Mouse (Mus musculus): Measurements from ENCODE around the gene Dock4.

Gene Dock4

GRCm38 (mm10) chr12:40654312-40654711 lies 208.6 kb downstream of the Dock4 start:
- DNase-seq (ENCODE audit: low spot score): no peak

- DNase-seq (ENCODE audit: low spot score): no peak
Measured at GRCm38 (mm10) chr12:40655861-40656260, 210.1 kb downstream of the Dock4 start.

GRCm38 (mm10) chr12:40656438-40656837 lies 210.7 kb downstream of the Dock4 start:
- DNase-seq (ENCODE audit: low spot score): no peak

GRCm38 (mm10) chr12:40657229-40657885 lies 211.6 kb downstream of the Dock4 start:
- DNase-seq (ENCODE audit: low spot score): no peak

GRCm38 (mm10) chr12:40659689-40660088 lies 213.9 kb downstream of the Dock4 start:
- no peak for DNase-seq (ENCODE audit: low spot score)

- no peak for DNase-seq (ENCODE audit: low spot score)
Measured at GRCm38 (mm10) chr12:40669460-40669859, 223.7 kb downstream of the Dock4 start.

- no peak for DNase-seq (ENCODE audit: low spot score)
Measured at GRCm38 (mm10) chr12:40670766-40671165, 225.0 kb downstream of the Dock4 start.

GRCm38 (mm10) chr12:40679713-40680112 lies 234.0 kb downstream of the Dock4 start:
- no peak for DNase-seq (ENCODE audit: low spot score)

- DNase-seq (ENCODE audit: low spot score): no peak
Measured at GRCm38 (mm10) chr12:40680551-40680950, 234.8 kb downstream of the Dock4 start.

- no peak for DNase-seq (ENCODE audit: low spot score)
Measured at GRCm38 (mm10) chr12:40691444-40691843, 245.7 kb downstream of the Dock4 start.

- DNase-seq (ENCODE audit: low spot score): no peak
Measured at GRCm38 (mm10) chr12:40694082-40694721, 248.4 kb downstream of the Dock4 start.

GRCm38 (mm10) chr12:40698330-40698729 lies 252.6 kb downstream of the Dock4 start:
- DNase-seq (ENCODE audit: low spot score): no peak

GRCm38 (mm10) chr12:40702233-40702792 lies 256.6 kb downstream of the Dock4 start:
- DNase-seq (ENCODE audit: low spot score): no peak

GRCm38 (mm10) chr12:40704296-40704695 lies 258.5 kb downstream of the Dock4 start:
- no peak for DNase-seq (ENCODE audit: low spot score)

GRCm38 (mm10) chr12:40707108-40707507 lies 261.4 kb downstream of the Dock4 start:
- no peak for DNase-seq (ENCODE audit: low spot score)

GRCm38 (mm10) chr12:40709094-40709493 lies 263.3 kb downstream of the Dock4 start:
- DNase-seq (ENCODE audit: low spot score): no peak

- DNase-seq (ENCODE audit: low spot score): no peak
Measured at GRCm38 (mm10) chr12:40712235-40712634, 266.5 kb downstream of the Dock4 start.

GRCm38 (mm10) chr12:40714288-40714687 lies 268.5 kb downstream of the Dock4 start:
- no peak for DNase-seq (ENCODE audit: low spot score)

GRCm38 (mm10) chr12:40715174-40715573 lies 269.4 kb downstream of the Dock4 start:
- no peak for DNase-seq (ENCODE audit: low spot score)

GRCm38 (mm10) chr12:40728373-40728772 lies 282.6 kb downstream of the Dock4 start:
- no peak for DNase-seq (ENCODE audit: low spot score)

GRCm38 (mm10) chr12:40730756-40731155 lies 285.0 kb downstream of the Dock4 start:
- no peak for DNase-seq (ENCODE audit: low spot score)

GRCm38 (mm10) chr12:40745501-40745900 lies 299.7 kb downstream of the Dock4 start:
- no peak for DNase-seq (ENCODE audit: low spot score)

- DNase-seq (ENCODE audit: low spot score): no peak
Measured at GRCm38 (mm10) chr12:40746081-40746480, 300.3 kb downstream of the Dock4 start.

GRCm38 (mm10) chr12:40759281-40759680 lies 313.5 kb downstream of the Dock4 start:
- no peak for DNase-seq (ENCODE audit: low spot score)
